Mouse (Mus musculus) liver, embryonic 15.5 days (tissue): ENCODE data around the gene Rogdi. TPM values are rescaled to one million over a fixed set of nuclear protein-coding genes. Genes with fewer than 3 reads are reported as not detected.
A peak's percentile ranks its signal among the peaks of the same experiment; 100 is the strongest.

ENCODE experiments used
- ATAC-seq: fragments of 200-750 bp; cut with Nextera tagmentation; 2 replicates; pipeline ENCODE4 v1.8.0; 2017; ENCODE audit warnings: moderate number of reproducible peaks, mild to moderate bottlenecking, moderate library complexity; ENCODE audit not compliant: insufficient read depth
- H3K27ac ChIP-seq: fragments of 300-500 bp; sonication (generic); replicated peaks from 2 replicates; pipeline ENCODE4 v1.5.1; 2015; ENCODE audit warnings: mild to moderate bottlenecking, inconsistent platforms
- H3K27me3 ChIP-seq: fragments of 300-500 bp; sonication (generic); 2 replicates; pipeline ENCODE4 v1.6.1; 2015; ENCODE audit warnings: mild to moderate bottlenecking, inconsistent platforms
- H3K36me3 ChIP-seq: fragments of 300-500 bp; sonication (generic); replicated peaks from 2 replicates; pipeline ENCODE4 v1.6.1; 2015; ENCODE audit warnings: moderate library complexity, mild to moderate bottlenecking, inconsistent platforms
- H3K4me1 ChIP-seq: fragments of 300-500 bp; sonication (generic); replicated peaks from 2 replicates; pipeline ENCODE4 v1.6.1; 2015; ENCODE audit warnings: inconsistent platforms
- H3K4me2 ChIP-seq: fragments of 300-500 bp; sonication (generic); 2 replicates; pipeline ENCODE4 v1.6.1; 2015; ENCODE audit warnings: moderate library complexity, mild to moderate bottlenecking, inconsistent platforms
- H3K4me3 ChIP-seq: fragments of 300-500 bp; sonication (generic); replicated peaks from 2 replicates; pipeline ENCODE4 v1.5.1; 2015; ENCODE audit warnings: mild to moderate bottlenecking, inconsistent platforms
- H3K9ac ChIP-seq: fragments of 300-500 bp; sonication (generic); 2 replicates; pipeline ENCODE4 v1.6.1; 2015; ENCODE audit warnings: moderate library complexity, mild to moderate bottlenecking, inconsistent platforms
- H3K9me3 ChIP-seq: fragments of 300-500 bp; sonication (generic); replicated peaks from 2 replicates; pipeline ENCODE4 v1.6.1; 2016; ENCODE audit warnings: inconsistent platforms
- WGBS: fragments of 180-500 bp; shearing (Covaris S2); methylation state at CpG from one replicate; pipeline ENCODE4 v1.1.7; 2015; ENCODE audit warnings: mixed read lengths; ENCODE audit not compliant: insufficient replicate concordance; 5-methylcytosine and 5-hydroxymethylcytosine counted together
- polyA plus RNA-seq: library from polyadenylated mRNA; unstranded; fragments of >200 nt; fragmentation: Nextera tagmentation; extraction: Ambion mirVana; gene quantifications from 2 replicates; pipeline ENCODE4 v1.2.1, GENCODE M21; 2015

The Rogdi gene
- polyA plus RNA-seq, result 65.2 and 78.7 TPM in 2 replicates

GRCm38 (mm10) chr16:5013054-5013838, at the start of gene Rogdi:
Gene Rogdi, minus strand, starts transcription at chr16:5013553.
- ATAC-seq, result peak; percentile 90
- no peaks in the 10 kb centered on the region for H3K9me3 ChIP-seq
- H3K4me2 ChIP-seq, result peak within 1 kb of the TSS; percentile 94
- peaks cover 47% of the 10 kb centered on the region for H3K4me1 ChIP-seq
- H3K36me3 ChIP-seq, result peaks cover 45% of the 10 kb centered on the region
- peak within 1 kb of the TSS; percentile 58 for H3K27ac ChIP-seq
- peak within 1 kb of the TSS; percentile 65 for H3K9ac ChIP-seq
- WGBS, result under 1% methylated on average over 63 of the region's 63 CpGs
- H3K4me3 ChIP-seq, result peak within 1 kb of the TSS; percentile 72
- peaks cover 10% of the 10 kb centered on the region; the same call in 1 of the 2 replicates for H3K27me3 ChIP-seq

DNA sequence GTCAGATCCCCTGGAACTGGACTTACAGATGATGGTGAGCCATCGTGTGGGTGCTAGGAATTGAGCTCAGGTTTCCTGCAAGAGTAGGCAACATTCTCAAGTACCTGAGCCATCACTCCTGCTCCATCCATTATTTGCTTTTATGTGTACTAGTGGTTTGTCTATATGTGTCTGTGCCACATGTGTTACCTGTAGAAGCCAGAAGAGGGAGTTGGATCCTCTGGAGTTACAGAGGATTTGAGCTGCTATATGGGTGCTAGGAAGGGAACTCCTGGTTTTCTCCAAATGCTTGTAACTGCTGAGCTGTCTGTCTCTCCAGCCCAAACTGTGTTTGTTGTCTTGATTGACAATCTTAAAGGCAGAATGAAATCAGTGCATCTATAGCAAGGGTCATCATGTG, 44.8 kb upstream of the Rogdi start:
- Histone ChIP-seq H3K9ac (no peak overlapping the region), H3K36me3 (peaks cover 72% of the 10 kb centered on the region), H3K4me3 (no peak overlapping the region), H3K4me1 (no peaks in the 10 kb centered on the region; the same call in 1 of the 2 replicates), H3K9me3 (no peaks in the 10 kb centered on the region), H3K27me3 (no peaks in the 10 kb centered on the region), H3K4me2 (no peak overlapping the region), H3K27ac (no peak overlapping the region)
- WGBS, result 84% methylated on average over 1 of the region's 1 CpGs
- no peak for ATAC-seq

DNA sequence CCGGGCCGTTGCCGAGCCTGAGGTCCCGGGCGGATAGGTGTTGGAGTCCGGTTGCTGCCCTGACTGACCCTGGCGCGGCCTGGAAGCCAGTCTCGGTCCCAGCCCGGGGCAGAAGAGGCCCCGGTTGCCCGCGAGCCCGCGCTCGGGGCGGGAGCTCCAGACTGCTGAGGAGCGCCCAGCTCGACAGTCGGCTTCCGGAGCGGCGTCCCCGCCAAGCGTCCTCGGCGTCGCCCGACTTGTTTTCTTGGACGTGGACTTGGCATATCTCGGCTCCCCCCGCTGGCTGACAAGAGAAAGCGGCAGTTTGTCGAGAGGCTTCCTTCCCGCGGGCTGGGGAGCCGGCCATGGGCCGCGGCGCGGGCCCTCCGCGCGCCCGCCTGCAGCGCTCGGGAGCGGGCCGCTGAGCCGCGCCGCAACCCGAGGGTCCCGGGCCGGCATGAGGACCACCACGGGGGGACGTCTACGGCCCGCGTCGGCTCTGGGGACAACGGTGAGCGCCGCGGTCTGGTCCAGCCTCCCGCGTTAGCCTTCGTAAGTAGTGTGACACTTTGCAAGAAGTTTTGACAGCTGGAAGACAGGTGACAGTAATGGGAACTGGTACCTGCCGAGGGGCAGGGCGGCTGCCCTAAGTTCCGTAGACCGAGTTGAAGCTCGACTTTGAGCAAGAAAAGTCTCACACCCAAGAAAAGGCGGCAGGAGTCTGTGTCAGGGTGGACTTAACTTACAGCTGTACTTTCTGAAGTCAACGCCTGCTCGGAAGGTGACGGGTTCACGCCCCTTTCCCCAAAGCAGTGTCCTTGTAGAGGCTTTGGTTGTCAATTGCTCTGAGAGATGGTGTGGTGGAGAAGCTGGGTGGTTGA, 37.1 kb upstream of the Rogdi start:
- ATAC-seq, result peak; percentile 70
- Histone ChIP-seq H3K36me3 (peaks cover 42% of the 10 kb centered on the region), H3K9me3 (no peaks in the 10 kb centered on the region), H3K4me3 (peak overlapping the region; percentile 93), H3K4me2 (peak overlapping the region; percentile 84), H3K27me3 (no peaks in the 10 kb centered on the region), H3K9ac (peak overlapping the region; percentile 93), H3K4me1 (peaks cover 32% of the 10 kb centered on the region), H3K27ac (peak overlapping the region; percentile 98)
- WGBS, result under 1% methylated on average over 77 of the region's 78 CpGs

DNA sequence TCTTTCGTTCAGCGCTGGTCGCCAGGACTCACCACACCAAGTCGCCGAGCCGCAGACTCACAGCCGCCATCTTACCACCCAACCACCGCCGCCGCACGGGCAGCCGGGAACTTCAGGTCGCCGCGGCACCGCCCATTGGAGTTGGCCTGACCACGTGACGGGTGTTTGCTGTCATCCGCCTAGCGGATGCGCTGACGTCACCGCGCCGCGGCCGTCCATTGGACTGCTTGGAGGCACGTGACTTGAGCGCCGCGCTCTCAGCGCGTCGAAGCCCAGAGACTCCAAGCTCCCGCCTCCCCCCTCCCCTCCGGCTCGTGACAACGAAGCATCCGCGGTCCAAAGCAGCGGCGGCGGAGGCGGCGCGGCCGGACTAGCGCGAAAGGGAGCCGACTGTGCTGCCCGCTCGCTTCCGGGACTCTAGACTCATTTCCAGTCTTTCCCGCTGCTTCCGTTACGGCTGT, 36.5 kb upstream of the Rogdi start, which contains the start of the genes Glyr1 and Ubn1:
Gene Glyr1 (minus strand): TSS at position 90 of the 461 bp plus-strand sequence.
Gene Ubn1 (plus strand): TSS at position 284 of the 461 bp plus-strand sequence.
- H3K36me3 ChIP-seq, result peaks cover 42% of the 10 kb centered on the region
- peak within 1 kb of the TSS; percentile 98 for H3K27ac ChIP-seq
- no peaks in the 10 kb centered on the region for H3K9me3 ChIP-seq
- peaks cover 32% of the 10 kb centered on the region for H3K4me1 ChIP-seq
- peak within 1 kb of the TSS; percentile 84 for H3K4me2 ChIP-seq
- peak; percentile 96 for ATAC-seq
- under 1% methylated on average over 56 of the region's 56 CpGs for WGBS
- H3K4me3 ChIP-seq, result peak within 1 kb of the TSS; percentile 93
- H3K27me3 ChIP-seq, result no peaks in the 10 kb centered on the region
- H3K9ac ChIP-seq, result peak within 1 kb of the TSS; percentile 96

GRCm38 (mm10) chr16:5049182-5049773, 35.9 kb upstream of the Rogdi start:
- WGBS, result under 1% methylated on average over 38 of the region's 38 CpGs
- no peaks in the 10 kb centered on the region for H3K27me3 ChIP-seq
- peak; percentile 50 for ATAC-seq
- H3K4me3 ChIP-seq, result peak overlapping the region; percentile 93
- peaks cover 47% of the 10 kb centered on the region for H3K36me3 ChIP-seq
- H3K4me2 ChIP-seq, result peak overlapping the region; percentile 81
- H3K4me1 ChIP-seq, result peaks cover 32% of the 10 kb centered on the region
- peak overlapping the region; percentile 96 for H3K9ac ChIP-seq
- no peaks in the 10 kb centered on the region for H3K9me3 ChIP-seq
- H3K27ac ChIP-seq, result peak overlapping the region; percentile 90

DNA sequence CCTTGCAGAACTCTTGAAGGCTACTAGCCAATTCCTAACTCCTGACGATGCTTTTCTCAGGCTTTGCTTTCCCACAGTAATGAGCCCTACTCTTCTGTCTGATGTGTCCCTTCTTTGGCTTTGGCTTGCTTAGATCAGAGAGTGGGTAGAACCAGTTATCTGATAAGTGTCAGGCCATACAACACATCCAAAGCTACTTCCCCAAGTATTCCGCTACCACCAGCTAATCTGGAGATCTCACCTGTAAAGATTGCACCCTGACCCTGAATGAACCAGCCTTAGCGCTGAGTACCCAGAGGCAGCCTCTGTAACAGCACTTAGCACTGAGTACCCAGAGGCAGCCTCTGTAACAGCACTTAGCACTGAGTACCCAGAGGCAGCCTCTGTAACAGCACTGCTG, 32.0 kb upstream of the Rogdi start:
- H3K4me3 ChIP-seq, result no peak overlapping the region
- no peaks in the 10 kb centered on the region for H3K9me3 ChIP-seq
- no peak overlapping the region for H3K4me2 ChIP-seq
- ATAC-seq, result no peak
- H3K9ac ChIP-seq, result no peak overlapping the region
- peaks cover 21% of the 10 kb centered on the region for H3K4me1 ChIP-seq
- WGBS, result 87% methylated on average over 3 of the region's 3 CpGs
- H3K27me3 ChIP-seq, result no peaks in the 10 kb centered on the region
- H3K36me3 ChIP-seq, result peaks cover 72% of the 10 kb centered on the region
- H3K27ac ChIP-seq, result no peak overlapping the region

DNA sequence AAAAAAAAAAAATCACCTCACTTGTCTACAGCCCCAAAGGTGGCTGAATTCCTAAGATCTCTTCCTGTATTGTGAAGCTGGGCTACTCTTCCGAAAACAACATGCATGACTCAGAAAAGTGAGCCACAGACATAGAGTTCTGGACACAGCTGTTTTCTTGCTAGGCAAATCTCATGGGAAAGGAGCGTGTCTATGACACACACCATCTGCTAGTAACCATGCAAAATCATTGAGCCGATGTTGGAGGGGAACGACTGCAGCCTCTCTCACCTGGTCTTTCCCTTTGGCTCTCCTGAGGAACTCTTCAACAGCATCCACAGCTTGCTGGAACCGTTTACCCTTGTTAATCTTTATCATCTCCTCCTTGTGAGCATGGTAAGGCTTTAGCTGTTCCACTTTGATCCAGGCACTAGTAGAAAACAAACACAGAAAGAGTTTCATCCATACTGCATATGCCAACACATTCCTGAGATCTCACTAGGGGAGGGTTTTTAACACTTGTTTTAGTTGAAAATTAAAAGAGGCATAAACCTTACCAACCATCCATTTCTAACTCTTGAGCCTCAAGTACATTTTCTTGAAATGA, 23.4 kb upstream of the Rogdi start:
- Histone ChIP-seq H3K4me2 (no peak overlapping the region), H3K4me1 (no peaks in the 10 kb centered on the region), H3K9me3 (no peaks in the 10 kb centered on the region), H3K4me3 (no peak overlapping the region), H3K36me3 (peaks cover 97% of the 10 kb centered on the region), H3K27ac (no peak overlapping the region), H3K9ac (no peak overlapping the region), H3K27me3 (no peaks in the 10 kb centered on the region)
- WGBS, result 85% methylated on average over 5 of the region's 5 CpGs
- ATAC-seq, result no peak

DNA sequence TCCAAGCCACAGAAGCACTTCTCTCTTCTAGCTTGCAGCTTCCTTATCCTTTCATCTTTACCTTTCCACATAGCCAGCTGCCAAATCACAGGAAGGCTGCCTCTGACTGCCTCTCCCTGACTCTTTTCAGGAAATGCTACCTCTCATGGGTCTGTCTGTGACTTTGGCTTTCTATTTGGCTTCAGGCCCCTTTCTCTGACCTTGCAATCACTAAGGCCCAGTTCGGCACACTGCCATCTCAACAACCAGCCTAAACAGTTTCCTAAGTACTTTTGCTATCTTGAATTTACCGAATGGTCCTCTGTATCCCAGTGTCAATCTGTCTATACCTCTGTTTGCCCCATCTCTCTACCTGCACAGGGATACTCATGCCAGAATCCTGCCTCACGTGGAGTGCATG, 22.2 kb upstream of the Rogdi start:
- ATAC-seq, result no peak
- no peak overlapping the region for H3K4me3 ChIP-seq

GRCm38 (mm10) chr16:5029847-5030246, 16.5 kb upstream of the Rogdi start:
- peak; percentile 47; the same call in 1 of the 2 replicates for ATAC-seq
- Histone ChIP-seq H3K9me3 (no peaks in the 10 kb centered on the region), H3K27ac (no peak overlapping the region), H3K4me1 (no peaks in the 10 kb centered on the region; the same call in 1 of the 2 replicates), H3K36me3 (peaks cover 100% of the 10 kb centered on the region), H3K4me3 (no peak overlapping the region), H3K27me3 (no peaks in the 10 kb centered on the region), H3K4me2 (no peak overlapping the region), H3K9ac (no peak overlapping the region)
- 43% methylated on average over 2 of the region's 2 CpGs for WGBS

More for the DNA sequence above, 22.2 kb upstream of the Rogdi start:
- Histone ChIP-seq H3K36me3 (peaks cover 97% of the 10 kb centered on the region), H3K27me3 (no peaks in the 10 kb centered on the region), H3K27ac (no peak overlapping the region), H3K9ac (no peak overlapping the region), H3K4me1 (no peaks in the 10 kb centered on the region), H3K9me3 (no peaks in the 10 kb centered on the region), H3K4me2 (no peak overlapping the region)
- WGBS, result 83% methylated on average over 3 of the region's 3 CpGs

- no peaks in the 10 kb centered on the region for H3K4me1 ChIP-seq
- no peaks in the 10 kb centered on the region for H3K9me3 ChIP-seq
- H3K27me3 ChIP-seq, result no peaks in the 10 kb centered on the region
- H3K36me3 ChIP-seq, result peaks cover 99% of the 10 kb centered on the region
- no peak overlapping the region for H3K4me3 ChIP-seq
- H3K4me2 ChIP-seq, result no peak overlapping the region
- no peak overlapping the region for H3K27ac ChIP-seq
- H3K9ac ChIP-seq, result no peak overlapping the region
- peak; percentile 22; the same call in 1 of the 2 replicates for ATAC-seq
- WGBS, result 83% methylated on average over 3 of the region's 3 CpGs
Measured at GRCm38 (mm10) chr16:5024021-5024420, 10.7 kb upstream of the Rogdi start.
